Mouse (Mus musculus) forebrain, embryonic 13.5 days (tissue): ENCODE measurements around the gene Mef2c. TPM values are rescaled to one million over a fixed set of nuclear protein-coding genes. Genes with fewer than 3 reads are reported as not detected.
A peak's percentile ranks its signal among the peaks of the same experiment; 100 is the strongest.

Source experiments
- ATAC-seq: fragments of 200-750 bp; cut with Nextera tagmentation; 2 replicates; pipeline ENCODE4 v1.8.0; 2017
- H3K27ac ChIP-seq: fragments of 300-500 bp; sonication (generic); 2 replicates; pipeline ENCODE4 v1.5.1; 2015; ENCODE audit warnings: inconsistent platforms, mild to moderate bottlenecking, moderate library complexity
- H3K27me3 ChIP-seq: fragments of 300-500 bp; sonication (generic); 2 replicates; pipeline ENCODE4 v1.6.1; 2015; ENCODE audit warnings: mild to moderate bottlenecking, inconsistent platforms
- H3K36me3 ChIP-seq: fragments of 300-500 bp; sonication (generic); 2 replicates; pipeline ENCODE4 v1.6.1; 2015; ENCODE audit warnings: mild to moderate bottlenecking, inconsistent platforms; ENCODE audit not compliant: poor library complexity, severe bottlenecking
- H3K4me1 ChIP-seq: fragments of 300-500 bp; sonication (generic); 2 replicates; pipeline ENCODE4 v1.6.1; 2015; ENCODE audit warnings: inconsistent platforms
- H3K4me2 ChIP-seq: fragments of 300-500 bp; sonication (generic); 2 replicates; pipeline ENCODE4 v1.6.1; 2015; ENCODE audit warnings: inconsistent platforms, mild to moderate bottlenecking, moderate library complexity
- H3K4me3 ChIP-seq: fragments of 300-500 bp; sonication (generic); 2 replicates; pipeline ENCODE4 v1.5.1; 2015; ENCODE audit warnings: mild to moderate bottlenecking, inconsistent platforms
- H3K9ac ChIP-seq: fragments of 300-500 bp; sonication (generic); 2 replicates; pipeline ENCODE4 v1.6.1; 2015; ENCODE audit warnings: mild to moderate bottlenecking, inconsistent platforms
- H3K9me3 ChIP-seq: fragments of 300-500 bp; sonication (generic); replicated peaks from 2 replicates; pipeline ENCODE4 v1.6.1; 2016; ENCODE audit warnings: inconsistent platforms
- WGBS: fragments of 180-500 bp; shearing (Covaris S2); methylation state at CpG from one replicate; pipeline ENCODE4 v1.1.7; 2015; 5-methylcytosine and 5-hydroxymethylcytosine counted together
- polyA plus RNA-seq: library from polyadenylated mRNA; unstranded; fragments of >200 nt; fragmentation: Nextera tagmentation; extraction: Ambion mirVana; gene quantifications from 2 replicates; pipeline ENCODE4 v1.2.1, GENCODE M21; 2015

The Mef2c gene
- polyA plus RNA-seq, 1 experiment from 2014 or later = 58.2 TPM

DNA sequence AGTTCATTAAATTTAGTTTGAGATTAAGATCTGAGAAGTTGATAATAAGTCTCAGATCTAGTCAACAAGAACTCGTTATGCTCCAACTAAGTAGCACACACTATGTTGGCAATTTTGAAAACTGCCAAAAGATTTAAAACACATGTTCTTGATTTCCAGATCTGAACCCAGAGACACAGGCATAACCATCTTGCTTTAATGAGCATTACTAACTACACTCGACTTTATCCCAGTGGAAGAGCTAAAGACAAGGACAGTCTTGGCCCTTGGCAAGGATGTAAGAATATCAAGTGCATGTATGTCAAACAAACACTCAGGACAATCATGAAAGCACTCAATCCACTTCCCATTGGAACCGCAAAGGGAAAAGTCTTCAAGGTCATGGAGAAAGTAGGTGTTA is 11.8 kb upstream of the Mef2c start:
- Histone ChIP-seq H3K9ac (no peak overlapping the region), H3K4me3 (no peak overlapping the region), H3K36me3 (no peaks in the 10 kb centered on the region), H3K27ac (no peak overlapping the region), H3K4me1 (no peaks in the 10 kb centered on the region), H3K4me2 (no peak overlapping the region), H3K9me3 (no peaks in the 10 kb centered on the region), H3K27me3 (no peaks in the 10 kb centered on the region)
- WGBS = 80% methylated on average over 3 of the region's 3 CpGs
- no peak for ATAC-seq

DNA sequence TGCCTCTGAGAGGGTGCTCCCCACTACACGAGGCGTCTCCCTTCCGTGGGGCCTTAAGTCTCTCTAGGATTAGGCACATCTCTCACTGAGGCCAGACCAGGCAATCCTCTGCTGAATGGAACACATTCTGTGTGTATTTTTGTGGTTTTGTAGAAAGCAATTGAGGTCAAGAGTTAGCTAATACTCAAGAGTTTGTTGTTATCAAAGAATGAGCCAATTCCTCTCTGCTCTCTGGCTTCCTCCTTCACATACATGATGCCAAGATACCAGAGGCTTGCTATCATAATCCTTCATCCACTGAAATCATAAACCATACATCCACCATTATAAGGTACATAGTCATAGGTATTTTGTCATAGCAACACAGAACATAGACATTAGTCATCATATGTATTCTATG is 6.1 kb upstream of the Mef2c start:
- no peaks in the 10 kb centered on the region for H3K4me1 ChIP-seq
- H3K9ac ChIP-seq = no peak overlapping the region
- 88% methylated on average over 3 of the region's 3 CpGs for WGBS
- no peaks in the 10 kb centered on the region for H3K27me3 ChIP-seq
- H3K27ac ChIP-seq = no peak overlapping the region
- no peak for ATAC-seq
- H3K36me3 ChIP-seq = no peaks in the 10 kb centered on the region
- no peak overlapping the region for H3K4me3 ChIP-seq
- H3K4me2 ChIP-seq = no peak overlapping the region
- no peaks in the 10 kb centered on the region for H3K9me3 ChIP-seq

DNA sequence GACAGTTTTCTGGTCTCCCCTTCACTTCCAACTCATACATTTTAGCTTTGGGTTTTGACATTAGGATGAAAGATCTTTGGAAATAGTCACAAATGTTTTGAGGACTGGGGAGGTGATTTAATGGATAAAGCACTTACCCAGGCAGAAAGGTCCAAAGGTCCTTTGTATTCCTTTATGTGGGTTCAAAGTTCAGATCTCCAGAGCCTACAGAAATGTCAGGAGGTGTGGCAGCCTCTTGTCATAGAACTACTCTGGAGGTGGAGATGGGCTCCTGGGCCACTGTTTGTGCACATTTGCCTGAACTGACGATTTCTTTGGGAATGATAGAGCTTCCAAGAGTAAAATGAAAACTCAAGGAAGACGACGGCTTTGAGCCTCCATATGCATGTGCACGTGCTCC is 4.3 kb upstream of the Mef2c start:
- Histone ChIP-seq H3K36me3 (no peaks in the 10 kb centered on the region), H3K4me2 (no peak overlapping the region), H3K4me3 (no peak overlapping the region), H3K9me3 (no peaks in the 10 kb centered on the region), H3K4me1 (no peaks in the 10 kb centered on the region), H3K27me3 (no peaks in the 10 kb centered on the region), H3K27ac (no peak overlapping the region), H3K9ac (no peak overlapping the region)
- ATAC-seq = no peak
- 74% methylated on average over 4 of the region's 4 CpGs for WGBS

DNA sequence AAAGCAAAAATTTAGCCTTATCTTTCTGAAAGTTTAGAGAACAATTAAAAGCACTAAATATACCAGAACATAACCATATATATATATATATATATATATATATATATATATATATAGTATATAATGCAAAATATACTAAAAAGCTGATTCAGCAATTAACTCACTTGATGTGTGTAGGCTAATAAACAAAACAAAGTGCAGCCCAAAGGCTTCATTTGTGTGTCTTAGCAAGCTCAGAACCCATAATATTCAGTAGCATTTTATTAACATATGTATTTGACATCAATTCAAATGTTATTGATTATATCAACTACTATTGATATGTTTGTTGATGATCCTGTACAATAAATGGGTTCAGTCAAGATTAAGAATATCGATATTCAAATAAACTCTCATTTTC is 3.9 kb downstream of the Mef2c start:
- Histone ChIP-seq H3K4me2 (no peak overlapping the region), H3K27ac (no peak overlapping the region), H3K9ac (no peak overlapping the region), H3K27me3 (no peaks in the 10 kb centered on the region), H3K4me1 (no peaks in the 10 kb centered on the region), H3K9me3 (no peaks in the 10 kb centered on the region), H3K4me3 (no peak overlapping the region), H3K36me3 (no peaks in the 10 kb centered on the region)
- ATAC-seq = no peak
- WGBS = 92% methylated on average over 1 of the region's 1 CpGs

DNA sequence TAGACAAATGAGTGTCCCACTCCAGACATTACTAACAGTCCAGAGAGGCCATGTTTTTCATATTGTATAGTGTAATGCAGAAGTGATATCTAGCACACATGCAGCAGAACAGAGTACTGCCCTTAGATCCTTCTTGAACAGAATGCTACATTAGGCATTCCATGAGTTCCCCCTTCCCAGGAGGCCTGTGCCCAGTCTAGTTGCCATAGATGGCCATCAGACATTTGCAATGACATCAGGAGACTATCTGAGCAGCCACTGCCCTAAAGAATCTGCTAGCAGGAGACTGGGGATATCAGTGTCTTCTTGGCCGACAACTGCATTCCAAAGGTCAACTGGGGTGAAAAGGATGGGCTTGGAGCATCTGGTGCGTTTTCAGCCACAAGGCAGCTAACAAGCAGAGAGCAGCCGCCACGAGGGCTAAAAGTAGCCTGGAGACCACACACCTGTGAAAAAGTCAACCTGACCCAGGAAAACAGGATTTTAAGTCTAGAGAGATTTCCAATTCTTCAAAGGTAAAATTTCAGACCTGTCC is 11.2 kb downstream of the Mef2c start:
- H3K9me3 ChIP-seq = no peaks in the 10 kb centered on the region
- no peaks in the 10 kb centered on the region for H3K27me3 ChIP-seq
- no peaks in the 10 kb centered on the region for H3K4me1 ChIP-seq
- WGBS = 70% methylated on average over 4 of the region's 4 CpGs
- H3K4me2 ChIP-seq = no peak overlapping the region
- no peaks in the 10 kb centered on the region for H3K36me3 ChIP-seq
- H3K4me3 ChIP-seq = no peak overlapping the region
- no peak overlapping the region for H3K27ac ChIP-seq
- no peak for ATAC-seq
- no peak overlapping the region for H3K9ac ChIP-seq

DNA sequence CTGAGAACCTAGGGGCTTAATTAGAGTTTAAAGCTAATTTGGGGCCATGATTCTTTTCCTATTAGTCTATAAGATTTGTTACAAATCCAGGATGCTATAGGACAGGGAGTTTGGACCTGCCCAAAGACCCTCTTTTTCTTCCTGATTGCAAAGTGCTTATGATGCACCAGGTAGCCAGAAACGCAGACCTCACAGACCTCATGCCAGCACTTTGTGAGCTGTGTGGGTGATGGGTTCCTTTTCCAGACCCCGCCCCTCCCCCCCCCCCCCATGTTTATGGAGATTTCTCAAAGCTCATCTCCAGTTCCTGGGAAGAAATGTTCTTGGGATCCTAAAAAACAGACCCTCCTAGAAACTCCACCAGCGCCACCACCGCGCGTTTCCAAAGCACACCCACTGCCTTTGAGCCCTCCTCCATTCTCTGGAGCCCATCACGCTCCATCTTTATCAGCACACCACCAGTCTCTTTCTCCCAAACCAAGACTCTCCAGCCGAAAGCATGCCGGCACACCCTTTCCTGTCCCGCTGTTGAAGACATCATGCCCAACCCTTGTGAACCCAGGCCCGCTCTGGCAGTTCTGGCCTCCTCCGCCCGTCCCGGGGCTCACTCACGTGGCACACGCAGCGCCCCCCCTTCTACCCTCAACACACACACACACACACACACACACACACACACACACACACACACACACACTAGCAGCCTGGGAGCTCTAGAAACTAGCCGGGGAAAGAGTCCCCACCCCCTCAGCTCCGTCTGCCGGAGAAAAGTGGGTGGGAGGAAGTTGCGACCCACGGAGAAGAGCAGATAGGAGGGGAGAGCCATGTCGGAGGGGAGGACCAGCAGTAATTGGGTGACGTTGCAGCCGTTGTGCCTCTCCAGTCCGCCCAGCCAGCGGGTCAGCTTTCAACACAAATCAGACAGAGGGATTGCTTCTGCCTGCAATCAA is 14.1 kb downstream of the Mef2c start:
- Histone ChIP-seq H3K9ac (peak overlapping the region; percentile 62), H3K36me3 (no peaks in the 10 kb centered on the region), H3K4me3 (peak overlapping the region; percentile 49), H3K27ac (peak overlapping the region; percentile 63), H3K4me2 (peak overlapping the region; percentile 63), H3K9me3 (no peaks in the 10 kb centered on the region), H3K27me3 (no peaks in the 10 kb centered on the region), H3K4me1 (no peaks in the 10 kb centered on the region)
- 1% methylated on average over 26 of the region's 27 CpGs for WGBS
- ATAC-seq = peak; percentile 94

DNA sequence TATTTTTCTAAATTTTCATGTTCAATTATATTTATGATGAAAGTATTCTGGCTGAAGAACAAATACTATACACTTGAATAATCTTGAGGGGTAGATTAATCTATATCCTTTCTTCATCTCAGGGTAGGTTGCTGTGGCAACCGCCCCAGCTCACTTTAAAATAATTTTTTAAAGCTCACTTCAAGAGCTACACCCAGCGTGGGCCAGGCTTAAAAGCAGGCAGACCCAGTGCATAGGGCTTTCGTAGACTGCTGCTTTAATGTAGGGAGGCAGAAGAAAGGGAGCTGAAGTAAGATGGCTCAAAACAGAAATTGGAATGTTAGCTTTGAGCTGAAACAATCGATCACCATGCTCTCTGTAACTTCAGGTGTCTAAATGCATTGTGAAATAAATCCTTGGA is 17.0 kb downstream of the Mef2c start:
- H3K4me2 ChIP-seq = no peak overlapping the region
- no peaks in the 10 kb centered on the region for H3K36me3 ChIP-seq
- H3K4me1 ChIP-seq = peaks cover 10% of the 10 kb centered on the region; the same call in 1 of the 2 replicates
- H3K9me3 ChIP-seq = no peaks in the 10 kb centered on the region
- H3K4me3 ChIP-seq = no peak overlapping the region
- ATAC-seq = no peak
- H3K27ac ChIP-seq = no peak overlapping the region
- H3K27me3 ChIP-seq = peaks cover 3% of the 10 kb centered on the region; the same call in 1 of the 2 replicates
- no peak overlapping the region for H3K9ac ChIP-seq
- WGBS = 50% methylated on average over 4 of the region's 4 CpGs

DNA sequence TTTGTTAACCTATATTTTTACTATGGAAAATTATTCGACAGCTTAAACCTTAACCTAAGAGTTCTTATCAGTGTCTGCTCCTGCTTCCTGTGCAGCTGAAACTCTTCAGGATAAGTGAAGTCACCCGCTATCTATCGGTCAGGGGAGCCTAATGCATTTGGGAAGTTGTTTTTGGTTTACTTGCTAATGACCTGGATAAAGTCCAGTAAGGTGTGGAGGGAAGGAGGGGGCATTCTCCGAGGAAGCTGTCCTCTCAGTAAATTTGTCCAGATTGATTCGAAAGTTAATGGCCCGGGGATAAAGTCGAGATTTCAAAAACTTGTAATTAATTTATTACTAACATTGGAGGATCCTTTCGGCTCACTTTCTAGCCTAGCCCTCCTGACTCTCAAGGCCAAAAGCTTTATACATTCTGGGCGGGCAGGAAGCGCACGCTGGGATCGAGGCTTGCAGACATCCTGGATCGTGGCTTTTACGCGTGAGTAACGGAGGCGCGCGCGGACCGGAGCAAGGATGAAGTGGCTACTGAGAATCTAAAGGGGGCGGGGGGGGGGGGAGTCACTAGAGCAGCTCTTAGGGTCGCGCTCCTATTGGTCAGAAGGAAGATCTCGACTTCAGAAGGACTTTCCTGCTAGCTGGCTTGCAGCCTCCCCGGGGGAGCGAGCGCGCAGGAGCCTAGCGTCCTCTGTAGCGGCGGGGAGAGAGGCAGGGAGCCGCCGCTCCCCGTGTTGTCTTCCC is 19.6 kb downstream of the Mef2c start:
- H3K27me3 ChIP-seq = peaks cover 3% of the 10 kb centered on the region; the same call in 1 of the 2 replicates
- H3K27ac ChIP-seq = peak overlapping the region; percentile 79
- no peaks in the 10 kb centered on the region for H3K36me3 ChIP-seq
- ATAC-seq = peak; percentile 64
- H3K9me3 ChIP-seq = no peaks in the 10 kb centered on the region
- peak overlapping the region; percentile 70 for H3K9ac ChIP-seq
- WGBS = 2% methylated on average over 31 of the region's 35 CpGs
- H3K4me1 ChIP-seq = peaks cover 10% of the 10 kb centered on the region; the same call in 1 of the 2 replicates
- H3K4me2 ChIP-seq = peak overlapping the region; percentile 82
- H3K4me3 ChIP-seq = peak overlapping the region; percentile 66

DNA sequence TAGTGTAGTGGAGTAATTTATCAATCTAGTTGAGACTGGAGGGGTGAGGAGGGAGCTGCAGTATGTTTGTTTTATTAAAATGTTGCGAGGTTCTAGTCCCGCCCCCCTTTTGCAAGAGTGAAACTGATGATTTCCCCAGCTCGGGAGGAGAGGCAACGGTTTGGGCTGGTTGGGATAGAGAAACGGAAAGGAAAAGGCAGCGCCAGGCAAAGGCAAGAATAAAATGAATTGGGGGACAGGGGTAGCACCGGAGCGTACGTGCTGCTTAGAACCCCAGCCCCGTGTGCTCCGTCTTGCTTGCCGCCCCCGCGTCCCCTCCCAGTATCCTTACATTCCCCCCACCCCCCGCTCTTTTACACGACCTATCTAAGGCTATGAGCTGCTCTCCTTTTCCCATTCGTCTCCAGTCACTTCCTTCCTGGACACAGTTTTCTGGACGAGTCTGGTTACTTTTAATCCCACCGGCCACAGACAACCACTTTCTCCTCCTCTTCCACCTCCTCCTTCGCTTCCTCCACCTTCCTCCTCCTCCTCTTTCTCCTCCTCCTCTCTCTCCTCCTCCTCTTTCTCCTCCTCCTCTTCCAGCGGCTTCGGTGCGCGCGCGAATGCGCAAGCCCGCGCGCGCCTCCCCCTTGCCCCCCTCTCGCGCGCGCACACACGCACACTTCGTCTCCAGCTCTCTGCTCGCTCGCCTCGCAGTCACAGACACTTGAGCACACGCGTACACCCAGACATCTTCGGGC is 20.5 kb downstream of the Mef2c start:
- peak; percentile 86 for ATAC-seq
- Histone ChIP-seq H3K4me1 (peaks cover 10% of the 10 kb centered on the region; the same call in 1 of the 2 replicates), H3K27ac (peak overlapping the region; percentile 79), H3K4me3 (peak overlapping the region; percentile 66), H3K36me3 (no peaks in the 10 kb centered on the region), H3K27me3 (peaks cover 3% of the 10 kb centered on the region; the same call in 1 of the 2 replicates), H3K4me2 (peak overlapping the region; percentile 82), H3K9me3 (no peaks in the 10 kb centered on the region), H3K9ac (peak overlapping the region; percentile 70)
- under 1% methylated on average over 40 of the region's 43 CpGs for WGBS

DNA sequence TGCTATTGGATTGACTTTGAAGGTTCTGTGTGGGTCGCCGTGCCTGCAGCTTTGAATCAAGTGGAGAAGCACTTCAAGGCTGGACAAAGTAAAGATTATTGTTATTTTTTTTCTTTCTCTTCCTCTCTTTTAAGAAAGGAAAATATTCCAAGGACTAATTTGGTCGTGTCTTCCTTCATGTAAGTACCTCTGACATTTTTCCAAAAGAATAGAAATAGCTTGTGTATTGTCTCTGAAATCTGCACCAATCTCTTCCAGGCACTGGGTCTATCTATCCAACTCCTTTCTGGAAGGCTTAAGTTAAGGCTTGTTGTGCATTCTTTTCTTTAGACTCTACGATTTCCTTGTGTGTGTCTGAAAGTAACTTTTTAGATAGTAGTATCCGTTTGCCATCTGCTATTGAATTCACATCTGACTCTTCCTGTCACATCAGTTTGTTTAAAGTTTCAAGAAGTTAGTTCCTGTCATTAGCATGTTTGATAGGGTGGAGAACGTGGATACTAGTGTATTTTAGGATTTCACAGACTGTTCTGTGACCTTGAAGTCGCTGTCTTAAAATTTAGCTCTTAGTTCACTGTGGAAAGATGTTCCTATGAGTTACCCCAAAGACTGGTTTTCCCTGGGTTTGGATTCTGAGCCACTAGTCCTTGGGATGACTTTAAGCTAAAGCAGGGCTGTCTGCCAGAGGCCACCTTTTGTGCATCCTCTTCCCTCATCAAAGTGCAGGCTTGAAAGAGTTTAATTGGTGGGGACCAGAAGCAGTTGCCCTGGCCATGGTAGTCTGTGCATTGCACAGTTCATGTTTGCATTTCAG is 21.3 kb downstream of the Mef2c start:
- Histone ChIP-seq H3K27me3 (peaks cover 3% of the 10 kb centered on the region; the same call in 1 of the 2 replicates), H3K4me1 (peaks cover 10% of the 10 kb centered on the region; the same call in 1 of the 2 replicates), H3K4me3 (peak overlapping the region; percentile 66), H3K9me3 (no peaks in the 10 kb centered on the region), H3K4me2 (peak overlapping the region; percentile 82), H3K9ac (peak overlapping the region; percentile 70), H3K36me3 (no peaks in the 10 kb centered on the region), H3K27ac (0 out of 2 replicates have a peak overlapping the region, but pooled peaks have one; percentile 79)
- ATAC-seq = no peak
- WGBS = 18% methylated on average over 7 of the region's 7 CpGs

DNA sequence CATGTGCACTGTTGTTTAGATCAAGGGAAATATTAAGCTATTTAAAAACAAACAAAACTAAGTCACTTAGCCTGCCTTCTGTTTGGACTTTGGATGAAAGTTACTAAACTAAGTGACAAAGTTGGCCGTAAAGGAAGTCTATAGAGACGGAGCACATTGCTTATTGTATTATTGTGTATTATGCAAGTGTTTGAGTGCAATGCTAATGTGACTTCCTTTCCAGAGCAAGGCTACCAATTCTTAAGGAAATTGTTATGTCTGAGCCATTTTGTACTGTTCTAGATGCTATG is 21.8 kb downstream of the Mef2c start:
- no peaks in the 10 kb centered on the region for H3K36me3 ChIP-seq
- WGBS = 48% methylated on average over 2 of the region's 2 CpGs
- no peaks in the 10 kb centered on the region for H3K9me3 ChIP-seq
- ATAC-seq = no peak
- H3K27me3 ChIP-seq = peaks cover 3% of the 10 kb centered on the region; the same call in 1 of the 2 replicates
- H3K4me3 ChIP-seq = peak overlapping the region; percentile 66
- peaks cover 10% of the 10 kb centered on the region; the same call in 1 of the 2 replicates for H3K4me1 ChIP-seq
- H3K4me2 ChIP-seq = peak overlapping the region; percentile 82
- peak overlapping the region; percentile 70; the same call in 1 of the 2 replicates for H3K9ac ChIP-seq
- no peak overlapping the region for H3K27ac ChIP-seq
